Mouse (Mus musculus): ENCODE measurements at regions not wholly inside any gene's neighbourhood (a gene's known extent, or its start where the extent isn't known, plus 50 kb on each side); places are given as distances from the start of the nearest gene placed in this dataset.

DNA sequence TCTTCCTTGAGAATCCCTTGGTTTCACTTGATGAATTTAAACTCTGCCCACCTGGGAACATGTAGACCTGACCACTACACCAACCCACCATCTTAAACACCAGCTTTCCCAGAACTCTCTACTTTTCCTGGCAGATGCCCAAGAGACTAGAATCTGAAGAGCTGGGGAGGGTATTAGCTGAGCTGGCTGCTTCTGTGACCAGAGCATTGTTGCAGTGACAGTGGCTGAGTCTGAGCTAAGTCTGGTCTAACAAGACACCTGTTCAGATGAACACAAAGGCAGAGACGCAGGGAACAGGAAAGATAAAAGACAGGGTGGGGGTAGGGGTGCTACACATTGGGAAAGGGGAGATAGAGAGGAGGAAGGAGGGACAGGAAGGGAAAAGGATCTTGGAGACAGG, 258.9 kb upstream of the Hs6st1 start:
- TF ChIP-seq POLR2A (IDR thresholded peaks at IDR 0.05; ENCODE audit: borderline replicate concordance, extremely low read depth, low read depth, low read length) (no peak), CTCF (IDR thresholded peaks at IDR 0.05; ENCODE audit: insufficient read depth, low read length) (no peak)

All from lung, adult 2 months (tissue).